Mouse (Mus musculus) liver, embryonic 13.5 days (tissue): ENCODE measurements around the gene Eef1b2. TPM values are rescaled to one million over a fixed set of nuclear protein-coding genes. Genes with fewer than 3 reads are reported as not detected.

Experiments used
- ATAC-seq: fragments of 200-750 bp; cut with Nextera tagmentation; 2 replicates; pipeline ENCODE4 v1.8.0; 2017; ENCODE audit warnings: low read depth, mild to moderate bottlenecking, moderate number of reproducible peaks, moderate library complexity
- DNase-seq: peaks from one replicate; pipeline ENCODE4 v3.0.0; 2022
- H3K27ac ChIP-seq: fragments of 300-500 bp; sonication (generic); 2 replicates; pipeline ENCODE4 v1.5.1; 2015; ENCODE audit warnings: moderate library complexity, mild to moderate bottlenecking, inconsistent platforms
- H3K27me3 ChIP-seq: fragments of 300-500 bp; sonication (generic); 2 replicates; pipeline ENCODE4 v1.6.1; 2015; ENCODE audit warnings: mild to moderate bottlenecking, inconsistent platforms
- H3K36me3 ChIP-seq: fragments of 300-500 bp; sonication (generic); 2 replicates; pipeline ENCODE4 v1.6.1; 2015; ENCODE audit warnings: mild to moderate bottlenecking, inconsistent platforms
- H3K4me1 ChIP-seq: fragments of 300-500 bp; sonication (generic); replicated peaks from 2 replicates; pipeline ENCODE4 v1.6.1; 2015; ENCODE audit warnings: inconsistent platforms
- H3K4me2 ChIP-seq: fragments of 300-500 bp; sonication (generic); 2 replicates; pipeline ENCODE4 v1.6.1; 2015; ENCODE audit warnings: inconsistent platforms, mild to moderate bottlenecking, moderate library complexity
- H3K4me3 ChIP-seq: fragments of 300-500 bp; sonication (generic); replicated peaks from 2 replicates; pipeline ENCODE4 v1.5.1; 2015; ENCODE audit warnings: mild to moderate bottlenecking, inconsistent platforms
- H3K9ac ChIP-seq: fragments of 300-500 bp; sonication (generic); 2 replicates; pipeline ENCODE4 v1.6.1; 2015; ENCODE audit warnings: mild to moderate bottlenecking, inconsistent platforms
- H3K9me3 ChIP-seq: fragments of 300-500 bp; sonication (generic); replicated peaks from 2 replicates; pipeline ENCODE4 v1.6.1; 2016; ENCODE audit warnings: inconsistent platforms
- WGBS: fragments of 180-500 bp; shearing (Covaris S2); methylation state at CpG from one replicate; pipeline ENCODE4 v1.1.7; 2015; ENCODE audit not compliant: insufficient replicate concordance; 5-methylcytosine and 5-hydroxymethylcytosine counted together
- polyA plus RNA-seq: library from polyadenylated mRNA; unstranded; fragments of >200 nt; fragmentation: Nextera tagmentation; extraction: Ambion mirVana; gene quantifications from 2 replicates; pipeline ENCODE4 v1.2.1, GENCODE M21; 2015

Gene Eef1b2
- polyA plus RNA-seq, 1 experiment from 2014 or later = 385 TPM

- Histone ChIP-seq H3K36me3 (no peaks in the 10 kb centered on the region), H3K4me2 (no peak overlapping the region), H3K4me1 (no peaks in the 10 kb centered on the region), H3K9me3 (no peaks in the 10 kb centered on the region), H3K27ac (no peak overlapping the region), H3K9ac (no peak overlapping the region), H3K27me3 (no peaks in the 10 kb centered on the region), H3K4me3 (no peak overlapping the region)
- WGBS = 41% methylated on average over 5 of the region's 5 CpGs
- no peak for ATAC-seq
- DNase-seq = no peak
These were observed 19.4 kb downstream of the Eef1b2 start for GRCm38 (mm10) chr1:63195848-63196512.

GRCm38 (mm10) chr1:63199387-63199786, 22.8 kb downstream of the Eef1b2 start:
- no peak overlapping the region for H3K4me3 ChIP-seq
- whole genome bisulfite sequencing = 74% methylated on average over 6 of the region's 6 CpGs
- ATAC-seq = no peak

GRCm38 (mm10) chr1:63200322-63200721, 23.7 kb downstream of the Eef1b2 start:
- ATAC-seq (no peak), DNase-seq (no peak)
- no peak overlapping the region for H3K27ac ChIP-seq
- WGBS = 82% methylated on average over 18 of the region's 18 CpGs
- no peak overlapping the region for H3K4me3 ChIP-seq
- H3K4me1 ChIP-seq = 0 out of 2 replicates have a peak, but pooled peaks cover 3% of the 10 kb centered on the region
- H3K9ac ChIP-seq = no peak overlapping the region
- no peak overlapping the region for H3K4me2 ChIP-seq
- H3K27me3 ChIP-seq = no peaks in the 10 kb centered on the region
- no peaks in the 10 kb centered on the region for H3K36me3 ChIP-seq
- H3K9me3 ChIP-seq = no peaks in the 10 kb centered on the region

More at GRCm38 (mm10) chr1:63199387-63199786, 22.8 kb downstream of the Eef1b2 start:
- no peaks in the 10 kb centered on the region for H3K36me3 ChIP-seq
- no peak for DNase-seq
- no peak overlapping the region for H3K27ac ChIP-seq
- no peaks in the 10 kb centered on the region for H3K27me3 ChIP-seq
- H3K4me2 ChIP-seq = no peak overlapping the region
- 0 out of 2 replicates have a peak, but pooled peaks cover 3% of the 10 kb centered on the region for H3K4me1 ChIP-seq
- no peaks in the 10 kb centered on the region for H3K9me3 ChIP-seq
- H3K9ac ChIP-seq = no peak overlapping the region

- ATAC-seq (no peak), DNase-seq (no peak)
- Histone ChIP-seq H3K4me1 (0 out of 2 replicates have a peak, but pooled peaks cover 3% of the 10 kb centered on the region), H3K9ac (no peak overlapping the region), H3K36me3 (no peaks in the 10 kb centered on the region), H3K27me3 (no peaks in the 10 kb centered on the region), H3K4me3 (no peak overlapping the region), H3K4me2 (no peak overlapping the region), H3K9me3 (no peaks in the 10 kb centered on the region), H3K27ac (no peak overlapping the region)
- WGBS = 58% methylated on average over 1 of the region's 1 CpGs
These were observed 25.0 kb downstream of the Eef1b2 start for GRCm38 (mm10) chr1:63201672-63202071.

GRCm38 (mm10) chr1:63203471-63203870, 26.8 kb downstream of the Eef1b2 start:
- Histone ChIP-seq H3K27ac (no peak overlapping the region), H3K9me3 (no peaks in the 10 kb centered on the region), H3K4me3 (no peak overlapping the region), H3K4me2 (no peak overlapping the region), H3K27me3 (no peaks in the 10 kb centered on the region), H3K36me3 (no peaks in the 10 kb centered on the region), H3K4me1 (0 out of 2 replicates have a peak, but pooled peaks cover 3% of the 10 kb centered on the region), H3K9ac (no peak overlapping the region)
- DNase-seq = no peak
- WGBS = 73% methylated on average over 1 of the region's 1 CpGs
- ATAC-seq = no peak

- no peaks in the 10 kb centered on the region for H3K9me3 ChIP-seq
- no peak overlapping the region for H3K27ac ChIP-seq
- 0 out of 2 replicates have a peak, but pooled peaks cover 3% of the 10 kb centered on the region for H3K4me1 ChIP-seq
- no peak overlapping the region for H3K9ac ChIP-seq
- no peak overlapping the region for H3K4me3 ChIP-seq
- no peak overlapping the region for H3K4me2 ChIP-seq
- DNase-seq (no peak), ATAC-seq (no peak)
- H3K27me3 ChIP-seq = no peaks in the 10 kb centered on the region
- H3K36me3 ChIP-seq = no peaks in the 10 kb centered on the region
- WGBS = 25% methylated on average over 7 of the region's 7 CpGs
These were observed 27.5 kb downstream of the Eef1b2 start for GRCm38 (mm10) chr1:63203950-63204659.

- no peak for DNase-seq
- no peaks in the 10 kb centered on the region for H3K36me3 ChIP-seq
- 38% methylated on average over 7 of the region's 7 CpGs for WGBS
- no peaks in the 10 kb centered on the region for H3K27me3 ChIP-seq
- H3K4me3 ChIP-seq = no peak overlapping the region
- 0 out of 2 replicates have a peak, but pooled peaks cover 3% of the 10 kb centered on the region for H3K4me1 ChIP-seq
- no peaks in the 10 kb centered on the region for H3K9me3 ChIP-seq
- H3K9ac ChIP-seq = no peak overlapping the region
- H3K4me2 ChIP-seq = no peak overlapping the region
- no peak overlapping the region for H3K27ac ChIP-seq
- no peak for ATAC-seq
These were observed 28.2 kb downstream of the Eef1b2 start for GRCm38 (mm10) chr1:63204660-63205394.

- Histone ChIP-seq H3K9me3 (no peaks in the 10 kb centered on the region), H3K36me3 (no peaks in the 10 kb centered on the region), H3K4me1 (0 out of 2 replicates have a peak, but pooled peaks cover 3% of the 10 kb centered on the region), H3K9ac (no peak overlapping the region), H3K27me3 (no peaks in the 10 kb centered on the region), H3K4me3 (no peak overlapping the region), H3K27ac (no peak overlapping the region), H3K4me2 (no peak overlapping the region)
- ATAC-seq (no peak), DNase-seq (no peak)
- WGBS = 52% methylated on average over 3 of the region's 3 CpGs
These were observed 31.0 kb downstream of the Eef1b2 start for GRCm38 (mm10) chr1:63207607-63208006.

GRCm38 (mm10) chr1:63209861-63210529, 33.4 kb downstream of the Eef1b2 start:
- Histone ChIP-seq H3K4me1 (no peaks in the 10 kb centered on the region), H3K9me3 (no peaks in the 10 kb centered on the region), H3K4me2 (no peak overlapping the region), H3K9ac (no peak overlapping the region), H3K27me3 (peaks cover 16% of the 10 kb centered on the region), H3K36me3 (no peaks in the 10 kb centered on the region), H3K27ac (no peak overlapping the region), H3K4me3 (no peak overlapping the region)
- ATAC-seq (no peak), DNase-seq (no peak)
- 36% methylated on average over 6 of the region's 6 CpGs for WGBS

- ATAC-seq = no peak
- H3K4me1 ChIP-seq = no peaks in the 10 kb centered on the region
- H3K27ac ChIP-seq = no peak overlapping the region
- 22% methylated on average over 22 of the region's 22 CpGs for WGBS
- no peak overlapping the region for H3K4me3 ChIP-seq
- no peak overlapping the region for H3K4me2 ChIP-seq
- DNase-seq = no peak
- H3K27me3 ChIP-seq = peaks cover 17% of the 10 kb centered on the region
- H3K9me3 ChIP-seq = no peaks in the 10 kb centered on the region
- H3K9ac ChIP-seq = no peak overlapping the region
- no peaks in the 10 kb centered on the region for H3K36me3 ChIP-seq
These were observed 37.0 kb downstream of the Eef1b2 start for GRCm38 (mm10) chr1:63213478-63214270.
